8 mouse cellular contexts compared by ENCODE assay signal in genomic region chr15:89074613-89075477, GRCm38 (mm10). TPM values are rescaled to one million over a fixed set of nuclear protein-coding genes. Genes with fewer than 3 reads are reported as not detected.
A peak's percentile ranks its signal among the peaks of the same experiment; 100 is the strongest.
DNase-seq lines count a peak whose midpoint lies in the region; ATAC-seq and TF ChIP-seq lines count a peak whose summit lies in the region.

Gene Trabd, plus strand, starts transcription at chr15:89075124.

- no peaks in the 10 kb centered on the region for H3K9me3 ChIP-seq in G1E (replicated peaks)
- H3K9me3 ChIP-seq in forebrain, embryonic 10.5 days: no peaks in the 10 kb centered on the region
- no peaks in the 10 kb centered on the region for H3K9me3 ChIP-seq in midbrain, postnatal 0 days (ENCODE audit: low read length)

- WGBS in forebrain, embryonic 10.5 days: 23% methylated on average over 11 of the region's 11 CpGs
- 25% methylated on average over 11 of the region's 11 CpGs for WGBS in midbrain, postnatal 0 days

- H3K36me3 ChIP-seq in G1E (replicated peaks): peaks cover 15% of the 10 kb centered on the region
- peaks cover 12% of the 10 kb centered on the region for H3K36me3 ChIP-seq in forebrain, embryonic 10.5 days (replicated peaks)
- H3K36me3 ChIP-seq in midbrain, postnatal 0 days (ENCODE audit: insufficient read depth, low read length): peaks cover 16% of the 10 kb centered on the region

- peaks cover 60% of the 10 kb centered on the region for H3K4me1 ChIP-seq in G1E (ENCODE audit: insufficient read depth, low read depth, low read length)
- peaks cover 44% of the 10 kb centered on the region for H3K4me1 ChIP-seq in forebrain, embryonic 10.5 days
- peaks cover 16% of the 10 kb centered on the region for H3K4me1 ChIP-seq in midbrain, postnatal 0 days (ENCODE audit: insufficient read depth, low read length)

- H3K4me2 ChIP-seq in midbrain, postnatal 0 days (ENCODE audit: low read depth, low read length, poor library complexity, severe bottlenecking): peak within 1 kb of the TSS; percentile 71

- TF ChIP-seq CTCF in G1E (IDR thresholded peaks at IDR 0.05; ENCODE audit: low read depth, low read length): no peak
- no peak for TF ChIP-seq CTCF in midbrain, postnatal 0 days (IDR thresholded peaks at IDR 0.05)

- peak within 1 kb of the TSS; percentile 82 for H3K4me3 ChIP-seq in G1E (ENCODE audit: low read depth, low read length)
- peak within 1 kb of the TSS; percentile 91 for H3K4me3 ChIP-seq in forebrain, embryonic 10.5 days
- H3K4me3 ChIP-seq in midbrain, postnatal 0 days (ENCODE audit: low read depth, low read length): peak within 1 kb of the TSS; percentile 81

- no peak for ATAC-seq in G1E (ENCODE audit: extremely low read depth, insufficient number of reproducible peaks, low FRiP score, poor library complexity, severe bottlenecking)
- ATAC-seq in midbrain, postnatal 0 days (ENCODE audit: low FRiP score): no peak; the same call in 1 of the 2 replicates

- H3K27me3 ChIP-seq in G1E (ENCODE audit: insufficient read depth, low read length): peaks cover 27% of the 10 kb centered on the region
- peaks cover 7% of the 10 kb centered on the region for H3K27me3 ChIP-seq in forebrain, embryonic 10.5 days (ENCODE audit: poor library complexity, severe bottlenecking)
- no peaks in the 10 kb centered on the region for H3K27me3 ChIP-seq in midbrain, postnatal 0 days (ENCODE audit: insufficient read depth, low read length)

- peak; percentile 60 for DNase-seq in cerebellum, adult 9-11 months
- DNase-seq in cerebellum, adult 18-20 months: no peak
- peak; percentile 56 for DNase-seq in G1E (ENCODE audit: low spot score)
- DNase-seq in forebrain, embryonic 10.5 days (ENCODE audit: extremely low spot score, low spot score): no peak
- peak; percentile 38 to 41 for DNase-seq in heart, postnatal 10 days
- DNase-seq in left cerebral cortex, postnatal 10 days (ENCODE audit: extremely low spot score in 1 of 2, low spot score in 2 of 2): no peak
- peak; percentile 24 for DNase-seq in midbrain, postnatal 0 days (ENCODE audit: low spot score)
- DNase-seq in cerebellum, adult 8-10 months: no peak

- intact Hi-C loops in heart, postnatal 10 days (cut with DNase I): loop anchor here (5.0 kb wide), 2 partner anchors 137 to 248 kb away; partner anchors contain the start of gene Ppp6r2
- intact Hi-C loops in left cerebral cortex, postnatal 10 days (cut with DNase I): loop anchor here (5.0 kb wide), 2 partner anchors 78 to 253 kb away; no protein-coding TSS in a partner anchor

- H3K27ac ChIP-seq in forebrain, embryonic 10.5 days: peak within 1 kb of the TSS; percentile 92
- peak within 1 kb of the TSS; percentile 82 for H3K27ac ChIP-seq in midbrain, postnatal 0 days (ENCODE audit: low read depth, low read length)

- H3K9ac ChIP-seq in midbrain, postnatal 0 days (replicated peaks; ENCODE audit: low read length, poor library complexity, severe bottlenecking): peak within 1 kb of the TSS; percentile 79

RNA-seq across cellular contexts. Expression of gene Trabd, which starts in this region (rescaled TPM):
- total RNA-seq in G1E (2014; fragmentation: Nextera tagmentation): 27.5 and 27.6 TPM in 2 replicates
- total RNA-seq in G1E (2017): 22.1 and 27.3 TPM in 2 replicates
- 60.3 and 67.7 TPM in 2 replicates for polyA plus RNA-seq in G1E (2012)
- 53.4 and 55.9 TPM in 2 replicates for polyA plus RNA-seq in forebrain, embryonic 10.5 days (2016; fragmentation: Nextera tagmentation; extraction: Ambion mirVana)
- total RNA-seq in heart, postnatal 10 days (2021): 10 to 100 TPM; 42.8 to 47.3 TPM
- total RNA-seq in left cerebral cortex, postnatal 10 days (2021): 10 to 100 TPM; 17.5 TPM
- total RNA-seq in midbrain, postnatal 0 days (2014; rRNA removed): 32.9 and 48.6 TPM in 2 replicates
- 21.6 and 23.6 TPM in 2 replicates for polyA plus RNA-seq in midbrain, postnatal 0 days (2015; fragmentation: Nextera tagmentation; extraction: Ambion mirVana)

Comparison
In these comparisons a context has a peak if more than half of its experiments do, and no peak if none do; other contexts are left out.
1. DNase-seq: peak in cerebellum, adult 9-11 months (single experiment), G1E (single experiment), heart, postnatal 10 days (2 of 2) and midbrain, postnatal 0 days (single experiment); none in cerebellum, adult 18-20 months (0 of 2), forebrain, embryonic 10.5 days (single experiment), left cerebral cortex, postnatal 10 days (0 of 2) and cerebellum, adult 8-10 months (single experiment).
2. Peak in every context shown above with its lines, with median percentiles within 50 percentile points of each other: H3K4me3 ChIP-seq.